Mouse (Mus musculus): ENCODE data around the gene Spcs2.
"Not testable (repeated sequence)": the region's sequence is repeated elsewhere in the genome, so short reads cannot be mapped to it uniquely, and the experiment has no call there.

Gene Spcs2

GRCm38 (mm10) chr7:99824649-99825483 lies 38.4 kb downstream of the Spcs2 start:
- no peak for DNase-seq (ENCODE audit: low spot score in 2 of 2)

- no peak for DNase-seq (ENCODE audit: low spot score in 2 of 2)
These were observed 40.1 kb downstream of the Spcs2 start for GRCm38 (mm10) chr7:99823045-99823663.

GRCm38 (mm10) chr7:99822426-99822825 lies 40.8 kb downstream of the Spcs2 start:
- no peak for DNase-seq (ENCODE audit: low spot score in 2 of 2)

- no peak for DNase-seq (ENCODE audit: low spot score in 2 of 2)
These were observed 41.3 kb downstream of the Spcs2 start for GRCm38 (mm10) chr7:99821953-99822352.

GRCm38 (mm10) chr7:99818181-99818725 lies 45.0 kb downstream of the Spcs2 start:
- DNase-seq (ENCODE audit: low spot score in 2 of 2): not testable (repeated sequence)

- no peak for DNase-seq (ENCODE audit: low spot score in 2 of 2)
These were observed 49.9 kb downstream of the Spcs2 start for GRCm38 (mm10) chr7:99813394-99813793.

- DNase-seq (ENCODE audit: low spot score in 2 of 2): no peak
These were observed 51.6 kb downstream of the Spcs2 start for GRCm38 (mm10) chr7:99811661-99812060.

GRCm38 (mm10) chr7:99810814-99811213 lies 52.4 kb downstream of the Spcs2 start:
- no peak for DNase-seq (ENCODE audit: low spot score in 2 of 2)

GRCm38 (mm10) chr7:99807043-99807442 lies 56.2 kb downstream of the Spcs2 start:
- not testable (repeated sequence) for DNase-seq (ENCODE audit: low spot score in 2 of 2)

- no peak for DNase-seq (ENCODE audit: low spot score in 2 of 2)
These were observed 57.9 kb downstream of the Spcs2 start for GRCm38 (mm10) chr7:99805340-99805739.

GRCm38 (mm10) chr7:99804033-99804432 lies 59.2 kb downstream of the Spcs2 start:
- not testable (repeated sequence) for DNase-seq (ENCODE audit: low spot score in 2 of 2)

GRCm38 (mm10) chr7:99803535-99803934 lies 59.7 kb downstream of the Spcs2 start:
- DNase-seq (ENCODE audit: low spot score in 2 of 2): no peak

GRCm38 (mm10) chr7:99799118-99799517 lies 64.1 kb downstream of the Spcs2 start:
- no peak for DNase-seq (ENCODE audit: low spot score in 2 of 2)

- peak; percentile 51 to 83 for DNase-seq (ENCODE audit: low spot score in 2 of 2)
These were observed 65.2 kb downstream of the Spcs2 start for GRCm38 (mm10) chr7:99797911-99798647.

GRCm38 (mm10) chr7:99797261-99797660 lies 66.0 kb downstream of the Spcs2 start:
- no peak for DNase-seq (ENCODE audit: low spot score in 2 of 2)

GRCm38 (mm10) chr7:99796471-99796870 lies 66.8 kb downstream of the Spcs2 start:
- DNase-seq (ENCODE audit: low spot score in 2 of 2): no peak

- DNase-seq (ENCODE audit: low spot score in 2 of 2): peak in 1 of 2 experiments; percentile 25
These were observed 67.9 kb downstream of the Spcs2 start for GRCm38 (mm10) chr7:99795192-99795981.

GRCm38 (mm10) chr7:99794096-99794495 lies 69.2 kb downstream of the Spcs2 start:
- DNase-seq (ENCODE audit: low spot score in 2 of 2): no peak

GRCm38 (mm10) chr7:99790816-99791215 lies 72.4 kb downstream of the Spcs2 start:
- DNase-seq (ENCODE audit: low spot score in 2 of 2): no peak

- no peak for DNase-seq (ENCODE audit: low spot score in 2 of 2)
These were observed 74.7 kb downstream of the Spcs2 start for GRCm38 (mm10) chr7:99788563-99788962.

GRCm38 (mm10) chr7:99787935-99788334 lies 75.3 kb downstream of the Spcs2 start:
- DNase-seq (ENCODE audit: low spot score in 2 of 2): no peak
